Mouse (Mus musculus) stomach, embryonic 14.5 days (tissue): ENCODE data around the gene 4931440F15Rik. TPM values are rescaled to one million over a fixed set of nuclear protein-coding genes. Genes with fewer than 3 reads are reported as not detected.
"Not testable (repeated sequence)": the region's sequence is repeated elsewhere in the genome, so short reads cannot be mapped to it uniquely, and the experiment has no call there.

Experiments
- ATAC-seq: fragments of 200-750 bp; cut with Nextera tagmentation; 2 replicates; pipeline ENCODE4 v1.8.0; 2017; ENCODE audit warnings: low read depth, moderate TSS enrichment; ENCODE audit not compliant: insufficient number of reproducible peaks, insufficient read depth, low FRiP score
- H3K27ac ChIP-seq: fragments of 300-500 bp; sonication (generic); 2 replicates; pipeline ENCODE4 v1.5.1; 2014; ENCODE audit warnings: mild to moderate bottlenecking, low read length, moderate library complexity, mixed read lengths
- H3K27me3 ChIP-seq: fragments of 300-500 bp; sonication (generic); 2 replicates; pipeline ENCODE4 v1.6.1; 2014; ENCODE audit warnings: low read length, control low read depth, mixed read lengths; ENCODE audit not compliant: control insufficient read depth, insufficient read depth
- H3K36me3 ChIP-seq: fragments of 300-500 bp; sonication (generic); 2 replicates; pipeline ENCODE4 v1.6.1; 2014; ENCODE audit warnings: mild to moderate bottlenecking, control low read depth, low read length, moderate library complexity, mixed read lengths; ENCODE audit not compliant: control insufficient read depth, insufficient read depth
- H3K4me1 ChIP-seq: fragments of 300-500 bp; sonication (generic); 2 replicates; pipeline ENCODE4 v1.6.1; 2014; ENCODE audit warnings: low read length, control low read depth, mixed read lengths; ENCODE audit not compliant: control insufficient read depth, insufficient read depth
- H3K4me2 ChIP-seq: fragments of 300-500 bp; sonication (generic); replicated peaks from 2 replicates; pipeline ENCODE4 v1.6.1; 2014; ENCODE audit warnings: low read depth, low read length, control low read depth
- H3K4me3 ChIP-seq: fragments of 300-500 bp; sonication (generic); 2 replicates; pipeline ENCODE4 v1.5.1; 2014; ENCODE audit warnings: low read depth, low read length, control low read depth
- H3K9ac ChIP-seq: fragments of 300-500 bp; sonication (generic); replicated peaks from 2 replicates; pipeline ENCODE4 v1.6.1; 2014; ENCODE audit warnings: low read depth, mild to moderate bottlenecking, control low read depth, low read length, moderate library complexity, mixed read lengths
- H3K9me3 ChIP-seq: fragments of 300-500 bp; sonication (generic); 2 replicates; pipeline ENCODE4 v1.6.1; 2016; ENCODE audit warnings: low read depth, low read length, control low read depth; ENCODE audit not compliant: control insufficient read depth
- WGBS: fragments of 180-500 bp; shearing (Covaris S2); extraction: QIAGEN DNeasy Blood & Tissue Kit; methylation state at CpG from one replicate; pipeline ENCODE4 v1.1.7; 2014; 5-methylcytosine and 5-hydroxymethylcytosine counted together
- polyA plus RNA-seq: library from polyadenylated mRNA; unstranded; fragments of >200 nt; fragmentation: Nextera tagmentation; extraction: Ambion mirVana; gene quantifications from 2 replicates; pipeline ENCODE4 v1.2.1, GENCODE M21; 2014

Gene 4931440F15Rik
- 0.07 and 0.36 TPM in 2 replicates for polyA plus RNA-seq

- H3K9ac ChIP-seq, H3K27me3 ChIP-seq, H3K27ac ChIP-seq, H3K4me1 ChIP-seq, H3K9me3 ChIP-seq, H3K36me3 ChIP-seq: not testable (repeated sequence)
- peak; percentile 5; the same call in 1 of the 2 replicates for ATAC-seq
- Histone ChIP-seq H3K4me3 (peak within 1 kb of the TSS; percentile 17; the same call in 1 of the 2 replicates), H3K4me2 (peak within 1 kb of the TSS; percentile 50)
- 27% methylated on average over 21 of the region's 21 CpGs for WGBS
Measured at GRCm38 (mm10) chr11:29825271-29825718, at the start of gene 4931440F15Rik. TSS of gene 4931440F15Rik (minus strand) at chr11:29825668.

- not testable (repeated sequence) for ATAC-seq, H3K27ac ChIP-seq, H3K36me3 ChIP-seq, H3K9ac ChIP-seq, H3K4me3 ChIP-seq, H3K27me3 ChIP-seq, H3K4me1 ChIP-seq, H3K4me2 ChIP-seq, H3K9me3 ChIP-seq
- WGBS = 88% methylated on average over 1 of the region's 1 CpGs
Measured at GRCm38 (mm10) chr11:29874781-29875180, 49.3 kb upstream of the 4931440F15Rik start.

- 88% methylated on average over 2 of the region's 2 CpGs for WGBS
- Histone ChIP-seq H3K9me3 (no peaks in the 10 kb centered on the region), H3K4me2 (no peak overlapping the region), H3K4me1 (no peaks in the 10 kb centered on the region), H3K4me3 (no peak overlapping the region), H3K36me3 (no peaks in the 10 kb centered on the region), H3K9ac (no peak overlapping the region), H3K27ac (no peak overlapping the region), H3K27me3 (no peaks in the 10 kb centered on the region)
- ATAC-seq = no peak
Measured at GRCm38 (mm10) chr11:29870174-29870573, 44.7 kb upstream of the 4931440F15Rik start.

- ATAC-seq = no peak
- H3K4me2 ChIP-seq = no peak overlapping the region
Measured at GRCm38 (mm10) chr11:29864269-29864668, 38.8 kb upstream of the 4931440F15Rik start.

GRCm38 (mm10) chr11:29861750-29862397, 36.4 kb upstream of the 4931440F15Rik start:
- Histone ChIP-seq H3K9ac (no peak overlapping the region), H3K4me3 (no peak overlapping the region), H3K4me2 (no peak overlapping the region), H3K27me3 (no peaks in the 10 kb centered on the region), H3K4me1 (no peaks in the 10 kb centered on the region), H3K27ac (no peak overlapping the region), H3K9me3 (no peaks in the 10 kb centered on the region), H3K36me3 (no peaks in the 10 kb centered on the region)
- WGBS = 48% methylated on average over 2 of the region's 2 CpGs
- no peak for ATAC-seq

More at GRCm38 (mm10) chr11:29864269-29864668, 38.8 kb upstream of the 4931440F15Rik start:
- H3K36me3 ChIP-seq = no peaks in the 10 kb centered on the region
- no peak overlapping the region for H3K27ac ChIP-seq
- H3K27me3 ChIP-seq = no peaks in the 10 kb centered on the region
- H3K9me3 ChIP-seq = no peaks in the 10 kb centered on the region
- no peaks in the 10 kb centered on the region for H3K4me1 ChIP-seq
- no peak overlapping the region for H3K9ac ChIP-seq
- no peak overlapping the region for H3K4me3 ChIP-seq

GRCm38 (mm10) chr11:29861040-29861439, 35.6 kb upstream of the 4931440F15Rik start:
- H3K36me3 ChIP-seq = no peaks in the 10 kb centered on the region
- WGBS = 85% methylated on average over 2 of the region's 2 CpGs

GRCm38 (mm10) chr11:29840606-29841227, 15.2 kb upstream of the 4931440F15Rik start:
- no peaks in the 10 kb centered on the region for H3K27me3 ChIP-seq
- H3K9me3 ChIP-seq = no peaks in the 10 kb centered on the region
- no peak overlapping the region for H3K4me3 ChIP-seq
- no peaks in the 10 kb centered on the region for H3K36me3 ChIP-seq
- no peak overlapping the region for H3K9ac ChIP-seq
- H3K27ac ChIP-seq = no peak overlapping the region
- WGBS = 88% methylated on average over 3 of the region's 3 CpGs
- H3K4me2 ChIP-seq = no peak overlapping the region
- no peak for ATAC-seq
- no peaks in the 10 kb centered on the region for H3K4me1 ChIP-seq

More at GRCm38 (mm10) chr11:29861040-29861439, 35.6 kb upstream of the 4931440F15Rik start:
- no peak overlapping the region for H3K9ac ChIP-seq
- no peak for ATAC-seq
- no peak overlapping the region for H3K4me2 ChIP-seq
- H3K4me3 ChIP-seq = no peak overlapping the region
- H3K4me1 ChIP-seq = no peaks in the 10 kb centered on the region
- no peaks in the 10 kb centered on the region for H3K9me3 ChIP-seq
- H3K27me3 ChIP-seq = no peaks in the 10 kb centered on the region
- H3K27ac ChIP-seq = no peak overlapping the region

GRCm38 (mm10) chr11:29839781-29840180, 14.3 kb upstream of the 4931440F15Rik start:
- no peaks in the 10 kb centered on the region for H3K9me3 ChIP-seq
- 31% methylated on average over 3 of the region's 3 CpGs for WGBS
- H3K36me3 ChIP-seq = no peaks in the 10 kb centered on the region
- H3K27me3 ChIP-seq = no peaks in the 10 kb centered on the region
- peak; percentile 63; the same call in 1 of the 2 replicates for ATAC-seq
- H3K4me1 ChIP-seq = no peaks in the 10 kb centered on the region
- H3K4me2 ChIP-seq = no peak overlapping the region
- H3K4me3 ChIP-seq = no peak overlapping the region
- no peak overlapping the region; the same call in 1 of the 2 replicates for H3K27ac ChIP-seq
- H3K9ac ChIP-seq = no peak overlapping the region
